Mouse (Mus musculus): ENCODE data around the gene Tmem151b.

Gene Tmem151b

DNA sequence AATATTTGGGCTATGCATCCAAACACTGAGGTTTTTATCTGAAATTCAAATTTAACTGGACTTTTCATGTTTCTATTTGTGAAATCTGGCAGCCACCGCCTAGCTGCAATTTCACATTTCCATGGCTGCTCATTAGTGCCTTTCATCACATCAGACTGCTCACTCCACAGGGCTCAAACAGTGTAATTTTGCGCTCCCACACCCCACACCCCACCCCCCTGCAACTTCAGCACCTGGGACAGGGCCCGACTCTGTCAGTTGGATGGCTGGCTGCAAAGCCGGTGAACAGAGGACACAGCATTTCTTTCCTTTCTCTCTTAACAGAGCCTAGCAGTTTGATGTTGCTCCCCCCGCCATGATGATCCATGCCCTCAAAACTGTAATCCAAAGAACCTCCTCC is 13.2 kb downstream of the Tmem151b start:
- TF ChIP-seq CTCF (conservative IDR thresholded peaks at IDR 0.05; ENCODE audit: low read length) (no peak), NANOG (IDR thresholded peaks at IDR 0.05; ENCODE audit: borderline replicate concordance, low read length) (no peak), POU5F1 (IDR thresholded peaks at IDR 0.05; ENCODE audit: borderline replicate concordance, low read length) (no peak)
- Histone ChIP-seq H3K4me1 (replicated peaks; ENCODE audit: low read depth, low read length) (peaks cover 37% of the 10 kb centered on the region), H3K9me3 (ENCODE audit: low read length) (no peaks in the 10 kb centered on the region)

DNA sequence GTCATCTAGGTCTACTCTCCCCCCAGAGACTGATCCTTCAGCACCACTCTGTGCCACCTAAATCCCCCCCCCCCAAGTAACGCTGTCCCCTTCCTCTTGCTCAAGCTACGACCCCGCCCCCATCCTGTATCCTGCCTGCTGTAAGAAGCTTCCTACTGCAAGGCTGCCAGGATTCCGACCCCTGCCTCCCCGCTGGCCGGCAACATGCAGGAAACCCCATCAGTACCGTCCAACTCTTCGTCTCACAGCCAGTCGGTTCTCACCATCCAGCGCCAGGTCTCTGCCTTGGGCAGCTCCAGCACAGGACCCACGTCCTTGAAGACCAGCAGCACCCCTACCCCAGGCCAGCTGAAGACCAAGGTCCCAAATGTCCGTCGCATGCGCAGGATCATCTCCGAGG is 16.6 kb downstream of the Tmem151b start:
- H3K4me3 ChIP-seq (replicated peaks; ENCODE audit: low read length), result no peak overlapping the region
- TF ChIP-seq POU5F1 (IDR thresholded peaks at IDR 0.05; ENCODE audit: borderline replicate concordance, low read length) (no peak), NANOG (IDR thresholded peaks at IDR 0.05; ENCODE audit: borderline replicate concordance, low read length) (no peak)
- no peaks in the 10 kb centered on the region for H3K9me3 ChIP-seq (ENCODE audit: low read length)
- no peaks in the 10 kb centered on the region for H3K36me3 ChIP-seq (ENCODE audit: insufficient read depth, low read length)
- H3K4me1 ChIP-seq (replicated peaks; ENCODE audit: low read depth, low read length), result peaks cover 35% of the 10 kb centered on the region
- peaks cover 74% of the 10 kb centered on the region for H3K27me3 ChIP-seq (ENCODE audit: insufficient read depth, low read length)

More for the DNA sequence above, 13.2 kb downstream of the Tmem151b start:
- H3K36me3 ChIP-seq (ENCODE audit: insufficient read depth, low read length), result no peaks in the 10 kb centered on the region
- no peak overlapping the region for H3K4me3 ChIP-seq (replicated peaks; ENCODE audit: low read length)
- H3K27me3 ChIP-seq (ENCODE audit: insufficient read depth, low read length), result peaks cover 91% of the 10 kb centered on the region

DNA sequence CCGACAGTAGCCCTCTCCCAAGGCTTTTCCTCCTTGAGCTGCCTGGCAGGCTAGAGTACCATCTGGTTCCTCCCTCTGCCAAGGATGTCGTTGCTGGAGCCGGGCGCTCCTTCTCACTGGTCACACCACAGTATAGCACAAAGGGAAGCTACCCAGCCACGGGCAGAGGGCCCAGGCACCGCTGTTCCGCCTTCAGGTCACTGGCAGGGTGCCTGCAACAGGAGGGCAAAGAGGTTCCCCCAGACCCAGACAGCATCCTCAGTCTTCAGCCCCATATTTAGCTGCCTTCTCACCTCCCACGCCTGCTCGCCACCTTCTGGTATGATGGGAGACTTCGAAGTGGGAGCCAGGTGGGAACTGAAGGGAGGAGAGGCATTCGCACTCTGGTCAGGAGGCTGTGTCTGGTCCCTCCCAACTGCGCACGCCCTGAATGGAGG is 19.1 kb downstream of the Tmem151b start:
- H3K36me3 ChIP-seq (ENCODE audit: insufficient read depth, low read length), result no peaks in the 10 kb centered on the region
- no peaks in the 10 kb centered on the region for H3K9me3 ChIP-seq (ENCODE audit: low read length)
- H3K4me1 ChIP-seq (replicated peaks; ENCODE audit: low read depth, low read length), result peaks cover 45% of the 10 kb centered on the region
- H3K4me3 ChIP-seq (replicated peaks; ENCODE audit: low read length), result peak overlapping the region; percentile 51
- peaks cover 52% of the 10 kb centered on the region for H3K27me3 ChIP-seq (ENCODE audit: insufficient read depth, low read length)
- TF ChIP-seq POU5F1 (IDR thresholded peaks at IDR 0.05; ENCODE audit: borderline replicate concordance, low read length), result no peak
- no peak for TF ChIP-seq NANOG (IDR thresholded peaks at IDR 0.05; ENCODE audit: borderline replicate concordance, low read length)
- TF ChIP-seq CTCF (conservative IDR thresholded peaks at IDR 0.05; ENCODE audit: low read length), result no peak

DNA sequence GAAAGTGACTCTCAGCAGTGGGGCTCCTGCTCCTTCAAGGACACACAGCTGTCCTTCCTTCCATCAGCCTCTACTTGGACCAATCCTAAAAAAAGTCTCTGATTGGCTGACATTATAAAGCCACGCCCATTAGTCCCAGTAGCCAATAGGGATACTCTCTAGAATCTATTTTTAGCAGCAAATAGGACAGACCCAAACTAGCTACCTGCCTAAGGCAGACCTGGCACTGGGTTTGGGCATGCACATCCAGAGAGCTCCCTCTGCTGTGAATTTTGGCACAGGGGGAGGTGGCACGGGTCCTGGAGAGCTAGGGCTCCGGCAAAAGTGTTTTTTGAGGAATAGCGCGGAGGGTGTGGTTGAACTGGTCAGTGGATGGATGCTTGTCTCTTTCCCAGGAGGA is 22.9 kb downstream of the Tmem151b start:
- peaks cover 29% of the 10 kb centered on the region for H3K27me3 ChIP-seq (ENCODE audit: insufficient read depth, low read length)
- no peaks in the 10 kb centered on the region for H3K9me3 ChIP-seq (ENCODE audit: low read length)
- peaks cover 60% of the 10 kb centered on the region for H3K4me1 ChIP-seq (replicated peaks; ENCODE audit: low read depth, low read length)
- H3K36me3 ChIP-seq (ENCODE audit: insufficient read depth, low read length), result peaks cover under 1% of the 10 kb centered on the region
- H3K4me3 ChIP-seq (replicated peaks; ENCODE audit: low read length), result peak overlapping the region; percentile 63
- TF ChIP-seq NANOG (IDR thresholded peaks at IDR 0.05; ENCODE audit: borderline replicate concordance, low read length) (no peak), CTCF (conservative IDR thresholded peaks at IDR 0.05; ENCODE audit: low read length) (no peak), POU5F1 (IDR thresholded peaks at IDR 0.05; ENCODE audit: borderline replicate concordance, low read length) (no peak)

DNA sequence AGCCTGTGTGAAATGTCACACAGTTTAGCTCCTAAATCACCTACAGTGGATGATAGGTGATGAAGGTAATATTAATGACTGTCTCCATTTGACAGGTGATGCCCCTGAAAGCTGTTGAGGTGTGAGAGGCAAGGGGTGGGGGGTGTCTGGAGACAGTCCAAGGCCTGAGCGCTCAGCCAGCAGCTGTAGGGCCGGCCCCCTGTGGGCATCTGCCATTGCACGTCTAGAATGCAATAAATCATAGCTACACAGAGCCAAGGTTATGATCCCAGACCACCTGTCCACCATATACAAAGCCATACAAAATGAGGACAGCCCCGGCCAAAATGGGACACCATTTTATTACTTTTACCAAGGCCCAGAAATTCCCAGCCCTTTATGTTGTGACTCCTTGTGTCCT is 24.5 kb downstream of the Tmem151b start:
- Histone ChIP-seq H3K27me3 (ENCODE audit: insufficient read depth, low read length) (peaks cover 21% of the 10 kb centered on the region), H3K36me3 (ENCODE audit: insufficient read depth, low read length) (peaks cover 16% of the 10 kb centered on the region), H3K4me1 (replicated peaks; ENCODE audit: low read depth, low read length) (peaks cover 58% of the 10 kb centered on the region), H3K9me3 (ENCODE audit: low read length) (no peaks in the 10 kb centered on the region), H3K4me3 (replicated peaks; ENCODE audit: low read length) (no peak overlapping the region)
- TF ChIP-seq NANOG (IDR thresholded peaks at IDR 0.05; ENCODE audit: borderline replicate concordance, low read length) (no peak), CTCF (conservative IDR thresholded peaks at IDR 0.05; ENCODE audit: low read length) (no peak), POU5F1 (IDR thresholded peaks at IDR 0.05; ENCODE audit: borderline replicate concordance, low read length) (no peak)

DNA sequence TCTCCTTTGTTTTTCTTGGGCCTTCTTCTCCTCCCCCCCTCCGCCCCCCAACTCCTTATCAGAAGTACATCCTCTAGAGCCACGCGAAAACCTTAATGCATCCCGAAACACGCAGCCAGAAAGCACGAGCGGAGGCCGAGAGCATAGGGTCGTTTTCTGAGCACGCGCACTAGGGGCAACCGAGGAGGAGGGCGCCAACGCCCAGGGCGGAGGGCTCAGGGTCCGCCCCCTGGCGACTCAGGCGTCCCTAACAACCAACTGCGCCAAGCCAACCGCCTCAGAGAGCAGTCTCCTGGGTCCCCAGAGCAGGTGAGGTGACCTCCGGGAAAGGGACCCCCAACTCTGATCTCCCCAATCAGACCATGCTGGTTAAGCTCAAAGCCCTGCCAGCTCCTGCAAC is 26.2 kb downstream of the Tmem151b start, which contains the start of gene Tcte1:
Gene Tcte1 (plus strand): TSS at position 172 of the 400 bp plus-strand sequence.
- Histone ChIP-seq H3K9me3 (ENCODE audit: low read length) (no peaks in the 10 kb centered on the region), H3K36me3 (ENCODE audit: insufficient read depth, low read length) (peaks cover 33% of the 10 kb centered on the region), H3K27me3 (ENCODE audit: insufficient read depth, low read length) (peaks cover 14% of the 10 kb centered on the region), H3K4me3 (replicated peaks; ENCODE audit: low read length) (peak within 1 kb of the TSS; percentile 77), H3K4me1 (replicated peaks; ENCODE audit: low read depth, low read length) (peaks cover 67% of the 10 kb centered on the region)
- TF ChIP-seq CTCF (conservative IDR thresholded peaks at IDR 0.05; ENCODE audit: low read length) (no peak), POU5F1 (IDR thresholded peaks at IDR 0.05; ENCODE audit: borderline replicate concordance, low read length) (no peak), NANOG (IDR thresholded peaks at IDR 0.05; ENCODE audit: borderline replicate concordance, low read length) (no peak)

DNA sequence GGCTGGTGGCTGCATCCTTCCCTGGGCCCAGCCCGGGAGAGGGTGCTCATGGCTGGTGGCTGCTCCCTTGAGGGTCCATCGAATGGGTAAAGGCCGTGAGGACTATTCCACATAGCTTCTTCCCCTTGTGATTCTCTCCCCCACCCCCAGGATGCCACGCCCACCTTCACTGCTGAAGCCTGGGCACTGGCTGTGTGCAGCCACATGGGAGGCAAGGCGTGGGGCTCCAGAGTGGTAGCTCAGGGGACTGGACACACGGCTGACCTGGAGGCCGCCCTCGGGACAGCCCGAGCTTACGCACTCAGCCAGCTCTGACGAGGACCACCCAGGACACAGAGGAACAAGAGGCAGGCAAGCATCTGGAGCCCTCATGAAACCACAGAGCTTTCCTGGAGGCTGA is 29.3 kb downstream of the Tmem151b start:
- peaks cover 14% of the 10 kb centered on the region for H3K27me3 ChIP-seq (ENCODE audit: insufficient read depth, low read length)
- peaks cover 79% of the 10 kb centered on the region for H3K4me1 ChIP-seq (replicated peaks; ENCODE audit: low read depth, low read length)
- no peak for TF ChIP-seq NANOG (IDR thresholded peaks at IDR 0.05; ENCODE audit: borderline replicate concordance, low read length)
- TF ChIP-seq POU5F1 (IDR thresholded peaks at IDR 0.05; ENCODE audit: borderline replicate concordance, low read length), result no peak
- TF ChIP-seq CTCF (conservative IDR thresholded peaks at IDR 0.05; ENCODE audit: low read length), result no peak
- no peaks in the 10 kb centered on the region for H3K9me3 ChIP-seq (ENCODE audit: low read length)
- H3K4me3 ChIP-seq (replicated peaks; ENCODE audit: low read length), result no peak overlapping the region
- H3K36me3 ChIP-seq (ENCODE audit: insufficient read depth, low read length), result peaks cover 59% of the 10 kb centered on the region

DNA sequence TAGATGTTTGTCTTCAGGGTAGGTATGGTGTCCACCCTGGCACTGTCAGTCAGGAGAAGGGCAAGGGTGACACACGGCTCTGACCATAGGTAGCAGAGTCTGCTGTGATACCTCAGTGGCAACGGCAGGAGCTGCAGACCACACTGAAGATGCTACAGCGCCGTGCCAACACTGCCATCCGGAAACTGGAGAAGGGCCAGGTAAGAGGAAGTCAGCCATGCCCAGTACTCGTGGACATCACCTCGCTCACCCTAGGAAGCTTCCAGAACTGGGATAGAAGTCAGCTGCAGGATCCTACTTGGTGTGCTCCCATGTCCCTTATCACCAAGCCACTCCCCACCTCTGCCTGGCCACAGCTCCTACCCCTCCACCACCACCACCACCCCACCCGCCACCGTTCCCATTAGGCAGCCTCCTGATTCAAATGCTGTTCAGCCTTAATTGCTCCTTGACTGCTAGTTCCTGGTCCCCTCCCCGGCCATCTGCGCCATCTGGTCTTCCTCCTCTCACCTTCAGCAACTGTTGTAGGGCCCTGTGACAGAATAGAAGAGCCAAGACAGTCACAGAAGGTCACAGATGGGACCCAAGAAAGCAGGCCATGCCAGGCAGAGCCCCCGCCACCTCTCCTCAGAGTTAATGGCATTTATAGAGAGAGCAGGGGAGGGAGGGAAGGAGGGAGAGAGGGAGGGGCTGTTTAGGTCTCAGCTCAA is 30.6 kb downstream of the Tmem151b start:
- Histone ChIP-seq H3K4me1 (replicated peaks; ENCODE audit: low read depth, low read length) (peaks cover 85% of the 10 kb centered on the region), H3K9me3 (ENCODE audit: low read length) (no peaks in the 10 kb centered on the region), H3K4me3 (replicated peaks; ENCODE audit: low read length) (no peak overlapping the region), H3K36me3 (ENCODE audit: insufficient read depth, low read length) (peaks cover 67% of the 10 kb centered on the region), H3K27me3 (ENCODE audit: insufficient read depth, low read length) (peaks cover 3% of the 10 kb centered on the region)
- TF ChIP-seq POU5F1 (IDR thresholded peaks at IDR 0.05; ENCODE audit: borderline replicate concordance, low read length) (no peak), NANOG (IDR thresholded peaks at IDR 0.05; ENCODE audit: borderline replicate concordance, low read length) (no peak), CTCF (conservative IDR thresholded peaks at IDR 0.05; ENCODE audit: low read length) (no peak)
